Mouse (Mus musculus): ENCODE measurements around the gene Dkk3. TPM values are rescaled to one million over a fixed set of nuclear protein-coding genes. Genes with fewer than 3 reads are reported as not detected.
"Not testable (repeated sequence)": the region's sequence is repeated elsewhere in the genome, so short reads cannot be mapped to it uniquely, and the experiment has no call there.

Dkk3 gene
- polyA plus RNA-seq, 1 experiment from 2014 or later = 96.7 TPM

DNA sequence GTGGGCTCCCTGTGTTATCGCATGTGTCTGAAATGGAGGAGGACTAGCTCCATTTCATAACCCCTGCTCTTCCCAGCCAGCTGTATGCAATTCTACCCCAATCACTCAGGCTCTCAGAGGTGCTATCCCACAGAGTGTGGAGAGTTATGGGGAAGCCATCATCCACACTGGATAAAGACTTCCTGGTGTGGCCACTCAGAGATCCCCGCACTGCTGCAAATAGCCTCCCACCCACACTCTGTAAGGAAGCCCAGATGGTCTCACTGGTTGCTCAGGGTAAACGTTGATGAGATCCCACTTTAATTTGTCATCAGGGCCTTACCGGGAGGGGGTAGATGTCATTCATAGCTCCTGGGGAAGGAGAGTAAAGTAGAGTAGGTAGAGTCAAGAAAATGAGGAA lies 6.7 kb upstream of the Dkk3 start:
- WGBS = 55% methylated on average over 4 of the region's 4 CpGs
- H3K9ac ChIP-seq = no peak overlapping the region

DNA sequence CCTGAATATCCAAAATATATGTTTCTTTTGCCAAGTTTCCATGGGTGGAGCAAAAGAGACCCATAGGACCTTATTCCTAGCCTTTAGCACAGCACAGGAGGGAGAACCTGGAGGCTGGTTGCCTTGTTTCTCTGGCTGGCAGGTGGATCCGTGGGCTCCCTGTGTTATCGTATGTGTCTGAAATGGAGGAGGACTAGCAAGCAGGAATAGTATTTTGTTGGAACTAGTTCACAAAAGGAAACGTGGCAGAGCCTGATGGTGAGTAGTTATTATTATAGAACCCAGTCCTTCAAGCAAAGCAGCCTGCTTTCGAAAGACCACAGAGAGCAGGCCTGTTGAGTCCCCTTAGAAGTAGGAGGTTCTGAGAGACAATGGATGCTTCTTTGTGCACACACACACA lies 6.2 kb upstream of the Dkk3 start:
- H3K27ac ChIP-seq (ENCODE audit: poor library complexity, severe bottlenecking); H3K4me3 ChIP-seq; ATAC-seq (ENCODE audit: insufficient number of reproducible peaks, low FRiP score); H3K9me3 ChIP-seq (replicated peaks); H3K9ac ChIP-seq; H3K4me2 ChIP-seq; H3K27me3 ChIP-seq (replicated peaks); H3K36me3 ChIP-seq: not testable (repeated sequence)
- peaks cover 11% of the 10 kb centered on the region for H3K4me1 ChIP-seq (replicated peaks)
- 77% methylated on average over 4 of the region's 4 CpGs for WGBS

More for the DNA sequence above, 6.7 kb upstream of the Dkk3 start:
- Histone ChIP-seq H3K9me3 (replicated peaks) (no peaks in the 10 kb centered on the region), H3K4me3 (no peak overlapping the region), H3K4me1 (replicated peaks) (peaks cover 16% of the 10 kb centered on the region), H3K36me3 (no peaks in the 10 kb centered on the region), H3K27ac (ENCODE audit: poor library complexity, severe bottlenecking) (no peak overlapping the region), H3K27me3 (replicated peaks) (no peaks in the 10 kb centered on the region), H3K4me2 (no peak overlapping the region)
- no peak for ATAC-seq (ENCODE audit: insufficient number of reproducible peaks, low FRiP score)

DNA sequence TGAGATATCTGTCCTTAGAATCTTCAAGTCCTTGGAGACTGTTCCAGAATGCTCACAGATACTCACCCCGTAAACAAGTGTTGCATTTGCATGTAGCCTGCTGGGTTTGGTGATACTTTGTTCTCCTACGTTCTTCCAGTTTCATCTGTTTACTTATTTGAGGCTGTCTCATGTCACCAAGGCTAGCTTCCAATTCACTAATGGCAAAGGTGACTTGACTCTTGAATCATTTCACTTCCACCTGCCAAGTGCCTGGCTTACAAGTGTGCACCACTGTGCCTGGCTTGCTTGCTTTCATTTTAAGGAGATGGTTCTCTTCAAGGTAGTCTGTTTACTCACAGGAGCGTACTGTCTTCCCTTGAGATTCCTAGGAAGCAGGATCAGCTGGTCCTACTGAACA lies 5.6 kb upstream of the Dkk3 start:
- ATAC-seq (ENCODE audit: insufficient number of reproducible peaks, low FRiP score) = no peak

DNA sequence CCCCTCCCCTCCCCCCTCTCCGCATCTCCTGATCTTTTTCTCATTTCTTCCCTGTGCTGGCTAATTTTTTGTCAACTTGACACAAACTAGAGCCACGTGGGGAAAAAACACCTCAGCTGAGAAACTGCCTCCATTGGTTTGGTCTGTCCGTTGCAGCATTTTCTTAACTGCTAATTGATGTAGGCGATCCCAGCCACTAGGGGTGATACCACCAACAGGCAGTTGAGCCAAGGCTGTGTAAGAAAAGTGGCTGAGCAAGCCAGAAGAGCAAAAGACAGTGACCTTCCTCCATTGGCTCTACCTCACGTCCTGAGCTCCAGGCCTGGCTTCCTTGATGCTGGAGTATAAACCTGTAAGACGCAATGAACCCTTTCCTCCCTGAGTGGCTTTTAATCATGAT lies 978 bp upstream of the Dkk3 start:
- no peak for ATAC-seq (ENCODE audit: insufficient number of reproducible peaks, low FRiP score)
- Histone ChIP-seq H3K27me3 (replicated peaks) (no peaks in the 10 kb centered on the region), H3K4me2 (no peak overlapping the region), H3K9me3 (replicated peaks) (no peaks in the 10 kb centered on the region), H3K36me3 (no peaks in the 10 kb centered on the region), H3K4me3 (no peak overlapping the region), H3K9ac (no peak overlapping the region), H3K27ac (ENCODE audit: poor library complexity, severe bottlenecking) (no peak overlapping the region), H3K4me1 (replicated peaks) (peaks cover 36% of the 10 kb centered on the region)
- WGBS = 41% methylated on average over 5 of the region's 6 CpGs

More for the DNA sequence above, 5.6 kb upstream of the Dkk3 start:
- Histone ChIP-seq H3K4me3 (no peak overlapping the region), H3K4me2 (no peak overlapping the region), H3K36me3 (no peaks in the 10 kb centered on the region), H3K27ac (ENCODE audit: poor library complexity, severe bottlenecking) (no peak overlapping the region), H3K27me3 (replicated peaks) (no peaks in the 10 kb centered on the region), H3K4me1 (replicated peaks) (peaks cover 7% of the 10 kb centered on the region; the same call in 1 of the 2 replicates), H3K9me3 (replicated peaks) (no peaks in the 10 kb centered on the region), H3K9ac (no peak overlapping the region)
- 80% methylated on average over 3 of the region's 3 CpGs for WGBS

DNA sequence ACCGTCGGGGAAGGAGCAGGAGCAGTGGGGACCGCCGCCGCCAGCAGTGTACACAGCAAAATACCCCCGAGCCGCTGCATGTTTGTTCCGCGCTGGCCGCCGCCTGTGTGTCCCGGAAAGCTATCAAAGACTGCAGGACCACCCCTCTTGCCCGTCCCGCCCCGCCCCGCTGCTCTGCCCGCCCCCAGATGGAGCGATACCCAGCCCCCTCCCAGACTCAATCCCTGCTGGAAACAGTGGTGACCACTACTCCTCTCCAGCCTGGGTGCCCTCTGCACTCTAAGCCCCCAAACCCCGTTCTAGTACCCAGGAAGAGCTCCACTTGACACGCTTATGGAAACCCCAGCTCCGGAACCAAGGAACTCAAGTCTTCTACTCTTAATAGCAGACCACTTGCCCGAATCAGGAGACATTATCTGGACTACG lies 528 bp downstream of the Dkk3 start:
- H3K4me1 ChIP-seq (replicated peaks) = peaks cover 50% of the 10 kb centered on the region
- under 1% methylated on average over 23 of the region's 23 CpGs for WGBS
- peak overlapping the region; percentile 72 for H3K4me2 ChIP-seq
- H3K36me3 ChIP-seq = 0 out of 2 replicates have a peak, but pooled peaks cover 3% of the 10 kb centered on the region
- peak; percentile 63 for ATAC-seq (ENCODE audit: insufficient number of reproducible peaks, low FRiP score)
- peak overlapping the region; percentile 77 for H3K9ac ChIP-seq
- H3K9me3 ChIP-seq (replicated peaks) = no peaks in the 10 kb centered on the region
- H3K27me3 ChIP-seq (replicated peaks) = no peaks in the 10 kb centered on the region
- peak overlapping the region; percentile 61 for H3K27ac ChIP-seq (ENCODE audit: poor library complexity, severe bottlenecking)
- peak overlapping the region; percentile 62 for H3K4me3 ChIP-seq

DNA sequence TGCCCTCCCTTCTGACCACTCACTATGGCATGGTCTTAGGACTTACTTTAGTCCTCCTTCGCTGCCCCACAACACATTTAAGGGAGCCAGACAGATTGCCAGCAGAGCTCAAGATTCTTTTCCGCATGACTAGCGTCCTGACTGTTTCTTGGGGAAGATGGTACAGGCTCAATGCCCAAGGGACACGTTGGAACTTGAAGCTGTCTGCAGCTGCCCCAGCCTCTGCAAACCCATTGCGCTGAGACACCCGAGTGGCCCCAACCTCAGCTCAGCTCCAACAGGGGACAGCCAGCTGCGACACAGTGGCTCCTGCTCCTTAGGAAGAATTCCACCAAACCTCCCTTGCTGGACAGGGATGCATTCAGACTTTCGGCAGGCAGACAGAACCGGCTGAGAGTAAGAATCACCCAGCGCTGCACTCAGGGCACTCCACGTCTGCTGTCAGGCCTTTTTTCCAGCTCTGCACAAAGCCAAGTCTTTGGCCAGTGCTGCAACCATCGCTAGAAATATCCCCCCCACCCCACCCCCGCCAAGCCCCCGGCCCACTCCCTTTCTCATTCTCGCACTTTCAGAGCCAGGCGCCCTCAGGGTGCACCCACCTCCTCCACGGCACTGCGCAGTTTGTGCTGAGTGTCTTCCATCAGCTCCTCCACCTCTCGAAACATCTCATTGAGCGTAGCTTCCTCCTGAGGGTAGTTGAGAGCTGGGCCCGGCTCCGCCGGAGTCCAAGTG lies 1.1 kb downstream of the Dkk3 start:
- Histone ChIP-seq H3K36me3 (0 out of 2 replicates have a peak, but pooled peaks cover 3% of the 10 kb centered on the region), H3K4me1 (replicated peaks) (peaks cover 55% of the 10 kb centered on the region), H3K27ac (ENCODE audit: poor library complexity, severe bottlenecking) (peak overlapping the region; percentile 61), H3K4me2 (peak overlapping the region; percentile 72), H3K27me3 (replicated peaks) (no peaks in the 10 kb centered on the region), H3K9me3 (replicated peaks) (no peaks in the 10 kb centered on the region), H3K9ac (peak overlapping the region; percentile 77), H3K4me3 (peak overlapping the region; percentile 62)
- peak; percentile 43 for ATAC-seq (ENCODE audit: insufficient number of reproducible peaks, low FRiP score)
- 8% methylated on average over 23 of the region's 23 CpGs for WGBS

DNA sequence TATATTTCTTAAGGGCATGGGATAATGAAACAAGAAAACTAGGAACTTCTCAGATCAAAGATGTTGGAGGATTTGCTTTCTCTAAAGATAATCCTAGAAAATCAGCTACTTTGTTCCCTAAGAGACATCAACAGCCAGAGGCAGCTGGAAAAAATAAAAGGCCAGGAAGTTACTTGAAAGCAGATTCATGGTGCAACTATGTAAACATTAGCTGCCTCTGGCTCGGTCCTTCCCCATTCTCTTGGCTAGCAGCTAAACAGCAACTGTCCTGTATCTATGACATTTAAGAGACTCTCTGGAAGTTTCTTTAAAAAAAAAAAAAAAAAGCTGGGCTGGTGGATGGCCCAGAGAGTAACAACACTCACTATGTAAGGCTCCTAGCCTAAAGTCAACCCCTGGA lies 3.7 kb downstream of the Dkk3 start:
- H3K9ac ChIP-seq = no peak overlapping the region
- 26% methylated on average over 1 of the region's 1 CpGs for WGBS
- H3K36me3 ChIP-seq = peaks cover 4% of the 10 kb centered on the region; the same call in 1 of the 2 replicates
- no peak overlapping the region for H3K27ac ChIP-seq (ENCODE audit: poor library complexity, severe bottlenecking)
- H3K27me3 ChIP-seq (replicated peaks) = no peaks in the 10 kb centered on the region
- H3K9me3 ChIP-seq (replicated peaks) = no peaks in the 10 kb centered on the region
- H3K4me3 ChIP-seq = no peak overlapping the region
- 0 out of 2 replicates have a peak overlapping the region, but pooled peaks have one; percentile 23 for H3K4me2 ChIP-seq
- ATAC-seq (ENCODE audit: insufficient number of reproducible peaks, low FRiP score) = no peak
- H3K4me1 ChIP-seq (replicated peaks) = peaks cover 57% of the 10 kb centered on the region

DNA sequence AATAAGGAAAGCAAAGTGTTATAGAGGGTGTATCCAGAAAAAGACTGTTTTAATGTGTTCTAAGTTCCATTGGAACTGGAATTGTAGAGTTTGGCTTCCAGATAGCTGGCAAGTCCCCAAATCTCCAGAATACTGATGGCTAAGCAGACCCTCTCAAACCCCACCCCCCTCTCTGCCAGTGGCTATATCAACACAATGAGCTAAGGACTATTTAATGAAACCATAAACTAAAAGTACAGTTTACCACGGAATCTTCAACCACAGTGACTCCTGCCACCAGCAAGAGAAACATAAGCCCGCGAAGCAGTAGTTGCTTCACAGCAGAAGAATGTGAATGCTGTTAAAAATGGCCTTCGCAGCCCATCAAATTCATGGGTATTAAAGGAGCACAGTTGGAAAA lies 4.4 kb downstream of the Dkk3 start:
- Histone ChIP-seq H3K9ac (no peak overlapping the region), H3K36me3 (peaks cover 7% of the 10 kb centered on the region; the same call in 1 of the 2 replicates), H3K27me3 (replicated peaks) (no peaks in the 10 kb centered on the region), H3K27ac (ENCODE audit: poor library complexity, severe bottlenecking) (no peak overlapping the region), H3K9me3 (replicated peaks) (no peaks in the 10 kb centered on the region), H3K4me2 (0 out of 2 replicates have a peak overlapping the region, but pooled peaks have one; percentile 10), H3K4me1 (replicated peaks) (peaks cover 64% of the 10 kb centered on the region), H3K4me3 (no peak overlapping the region)
- WGBS = 78% methylated on average over 4 of the region's 4 CpGs
- ATAC-seq (ENCODE audit: insufficient number of reproducible peaks, low FRiP score) = no peak

DNA sequence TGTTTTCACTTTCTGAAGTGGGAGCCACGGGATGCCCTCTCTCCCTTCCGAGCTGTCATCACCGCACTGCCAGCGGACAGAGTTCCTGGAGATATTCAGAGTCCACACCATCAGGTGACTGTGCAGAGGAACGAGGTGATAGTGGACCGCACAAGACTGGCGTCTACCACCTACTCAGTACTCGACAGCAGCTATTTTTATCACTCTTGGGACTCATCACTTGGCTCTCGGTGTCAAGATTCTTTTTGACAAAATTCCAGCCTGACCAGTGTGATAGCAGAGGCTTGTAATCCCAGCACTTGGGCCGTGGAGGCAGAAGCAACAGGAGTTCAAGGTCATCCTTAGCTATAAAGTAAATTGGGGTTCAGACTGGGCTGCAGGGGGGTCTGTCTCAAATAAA lies 9.7 kb downstream of the Dkk3 start:
- 40% methylated on average over 10 of the region's 10 CpGs for WGBS
- Histone ChIP-seq H3K9ac (no peak overlapping the region), H3K4me2 (peak overlapping the region; percentile 33), H3K9me3 (replicated peaks) (no peaks in the 10 kb centered on the region), H3K27me3 (replicated peaks) (no peaks in the 10 kb centered on the region), H3K4me1 (replicated peaks) (peaks cover 67% of the 10 kb centered on the region), H3K27ac (ENCODE audit: poor library complexity, severe bottlenecking) (peak overlapping the region; percentile 65), H3K4me3 (no peak overlapping the region), H3K36me3 (peaks cover 7% of the 10 kb centered on the region; the same call in 1 of the 2 replicates)
- ATAC-seq (ENCODE audit: insufficient number of reproducible peaks, low FRiP score) = no peak

DNA sequence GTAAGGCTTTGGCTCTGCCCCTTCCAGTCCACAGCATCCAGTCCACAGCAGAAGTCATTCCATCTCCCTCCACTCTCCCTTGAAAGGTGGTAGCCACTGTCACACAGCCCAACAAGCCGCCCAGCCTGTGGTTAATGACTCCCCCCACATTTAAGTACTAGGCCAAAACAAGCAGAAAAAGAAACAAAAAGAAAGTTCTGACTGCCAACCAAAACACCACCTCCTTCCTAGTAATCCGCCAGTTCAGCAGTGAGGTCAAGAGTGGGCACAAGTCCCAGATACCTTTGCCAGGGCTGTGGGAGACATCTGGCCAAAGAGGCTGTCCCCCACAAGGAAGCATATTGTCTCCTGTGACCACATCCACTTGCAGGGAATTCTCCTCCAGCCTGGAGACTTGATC lies 10.9 kb downstream of the Dkk3 start:
- WGBS = 48% methylated on average over 2 of the region's 2 CpGs
- Histone ChIP-seq H3K9me3 (replicated peaks) (no peaks in the 10 kb centered on the region), H3K4me1 (replicated peaks) (peaks cover 68% of the 10 kb centered on the region), H3K4me2 (no peak overlapping the region), H3K4me3 (no peak overlapping the region), H3K27me3 (replicated peaks) (no peaks in the 10 kb centered on the region), H3K36me3 (peaks cover 4% of the 10 kb centered on the region; the same call in 1 of the 2 replicates), H3K9ac (no peak overlapping the region), H3K27ac (ENCODE audit: poor library complexity, severe bottlenecking) (peak overlapping the region; percentile 52)
- ATAC-seq (ENCODE audit: insufficient number of reproducible peaks, low FRiP score) = no peak

DNA sequence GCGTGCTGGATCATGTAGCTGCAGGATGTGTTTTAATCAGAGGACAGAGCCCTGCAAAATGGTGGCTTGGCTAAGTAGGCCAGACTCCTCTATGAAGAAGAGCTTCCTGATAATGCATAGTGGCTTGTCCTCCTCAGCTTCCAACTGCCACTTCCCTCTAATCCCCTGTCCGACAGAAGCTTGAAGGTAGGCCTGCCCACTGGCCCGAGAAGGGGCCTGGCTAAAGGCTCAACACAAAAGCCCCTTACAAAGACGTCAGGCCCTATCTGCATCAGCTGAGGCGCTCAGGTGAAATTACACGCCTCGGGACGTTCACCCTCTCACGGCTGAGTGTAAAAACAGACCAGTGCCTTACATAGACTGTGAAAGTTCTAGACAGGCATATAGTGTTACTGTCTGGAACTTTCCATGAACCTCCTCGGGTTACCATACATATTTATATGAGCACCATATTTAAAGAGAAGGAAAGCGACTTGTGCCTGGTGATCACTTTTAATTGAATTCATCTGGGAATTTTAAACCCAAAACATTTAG lies 14.1 kb downstream of the Dkk3 start:
- Histone ChIP-seq H3K36me3 (no peaks in the 10 kb centered on the region), H3K27me3 (replicated peaks) (no peaks in the 10 kb centered on the region), H3K27ac (ENCODE audit: poor library complexity, severe bottlenecking) (peak overlapping the region; percentile 41; the same call in 1 of the 2 replicates), H3K4me1 (replicated peaks) (peaks cover 68% of the 10 kb centered on the region), H3K4me2 (no peak overlapping the region), H3K9me3 (replicated peaks) (no peaks in the 10 kb centered on the region), H3K9ac (no peak overlapping the region), H3K4me3 (no peak overlapping the region)
- ATAC-seq (ENCODE audit: insufficient number of reproducible peaks, low FRiP score) = no peak
- 55% methylated on average over 11 of the region's 11 CpGs for WGBS
